Comparison of ENCODE assay signal across 21 mouse cellular contexts in the genomic region with DNA sequence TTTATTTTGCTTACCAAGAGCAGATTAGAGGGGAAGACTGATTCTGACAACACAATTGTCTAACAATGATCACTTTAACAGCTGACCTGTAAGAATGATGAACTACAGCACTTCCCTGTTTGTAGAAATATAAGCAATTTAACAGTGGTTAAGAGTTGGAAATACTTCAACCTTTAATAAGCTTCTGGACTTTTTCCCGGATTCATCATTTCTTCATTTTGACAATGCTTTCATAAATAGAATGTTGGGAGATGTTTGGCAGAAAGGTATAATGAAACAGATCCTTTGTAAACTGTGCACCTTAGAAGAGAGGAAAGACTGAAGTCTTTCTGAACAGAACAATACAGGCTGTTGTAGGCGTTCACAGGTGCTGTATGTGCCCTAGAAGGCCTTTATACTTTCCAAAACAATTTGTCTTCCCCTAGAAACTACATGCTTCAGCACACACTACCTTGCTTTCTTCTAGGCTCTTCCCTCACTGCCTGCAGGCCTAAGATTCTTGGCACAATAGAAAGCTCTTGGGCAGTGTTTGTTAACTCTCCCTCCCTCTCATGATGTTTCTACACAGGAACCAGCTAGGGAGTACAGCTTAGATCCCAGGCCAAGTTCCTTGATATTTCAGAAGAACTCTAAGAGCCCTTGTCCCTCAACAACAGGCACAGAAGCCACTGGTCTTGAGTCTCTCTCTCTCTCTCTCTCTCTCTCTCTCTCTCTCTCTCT. TPM values are rescaled to one million over a fixed set of nuclear protein-coding genes. Genes with fewer than 3 reads are reported as not detected.
A peak's percentile ranks its signal among the peaks of the same experiment; 100 is the strongest.
DNase-seq lines count a peak whose midpoint lies in the region; ATAC-seq and TF ChIP-seq lines count a peak whose summit lies in the region.
"Had no signal": no experiment of that assay in that cellular context is flagged by ENCODE, and none has a peak within 500 bp of the region (broad histone marks: within the 10 kb centered on the region; RNA-seq: fewer than 3 reads in every experiment).

No protein-coding gene starts in this region.

- H3K27ac ChIP-seq in limb, embryonic 14.5 days (replicated peaks; ENCODE audit: low read depth, low read length) = no peak overlapping the region
- H3K27ac ChIP-seq in limb, embryonic 10.5 days = no peak overlapping the region
- H3K27ac ChIP-seq: embryonic facial prominence, embryonic 13.5 days; gastrocnemius, adult 2 months; hindbrain, embryonic 13.5 days; neural tube, embryonic 13.5 days had no signal

- TF ChIP-seq POLR2A in limb, embryonic 14.5 days (IDR thresholded peaks at IDR 0.05; ENCODE audit: borderline replicate concordance, extremely low read depth, insufficient read depth, insufficient read length) = no peak

- no peak overlapping the region for H3K4me3 ChIP-seq in limb, embryonic 14.5 days (replicated peaks; ENCODE audit: low read length)
- H3K4me3 ChIP-seq in limb, embryonic 10.5 days = no peak overlapping the region
- H3K4me3 ChIP-seq: embryonic facial prominence, embryonic 13.5 days; gastrocnemius, adult 2 months; hindbrain, embryonic 13.5 days; neural tube, embryonic 13.5 days had no signal

- no peaks in the 10 kb centered on the region for H3K36me3 ChIP-seq in limb, embryonic 14.5 days (ENCODE audit: control insufficient read depth, insufficient read depth, low read length)
- H3K36me3 ChIP-seq in limb, embryonic 10.5 days = no peaks in the 10 kb centered on the region
- H3K36me3 ChIP-seq: embryonic facial prominence, embryonic 13.5 days; hindbrain, embryonic 13.5 days; neural tube, embryonic 13.5 days had no signal

- H3K27me3 ChIP-seq in limb, embryonic 14.5 days (ENCODE audit: control insufficient read depth, insufficient read depth, low read length) = no peaks in the 10 kb centered on the region
- no peaks in the 10 kb centered on the region for H3K27me3 ChIP-seq in limb, embryonic 10.5 days (ENCODE audit: low read depth, poor library complexity, severe bottlenecking)
- H3K27me3 ChIP-seq: embryonic facial prominence, embryonic 13.5 days; hindbrain, embryonic 13.5 days; neural tube, embryonic 13.5 days had no signal

- H3K9me3 ChIP-seq in limb, embryonic 14.5 days (ENCODE audit: control insufficient read depth, low read length) = no peaks in the 10 kb centered on the region
- H3K9me3 ChIP-seq in limb, embryonic 10.5 days (replicated peaks) = no peaks in the 10 kb centered on the region
- H3K9me3 ChIP-seq: embryonic facial prominence, embryonic 13.5 days; hindbrain, embryonic 13.5 days; neural tube, embryonic 13.5 days had no signal

- no peak overlapping the region for H3K4me2 ChIP-seq in limb, embryonic 14.5 days (replicated peaks; ENCODE audit: low read depth, low read length, severe bottlenecking)
- H3K4me2 ChIP-seq: embryonic facial prominence, embryonic 13.5 days; hindbrain, embryonic 13.5 days; neural tube, embryonic 13.5 days had no signal

- H3K4me1 ChIP-seq in limb, embryonic 14.5 days (ENCODE audit: control insufficient read depth, insufficient read depth, low read length) = no peaks in the 10 kb centered on the region
- no peaks in the 10 kb centered on the region for H3K4me1 ChIP-seq in limb, embryonic 10.5 days
- H3K4me1 ChIP-seq: hindbrain, embryonic 13.5 days; neural tube, embryonic 13.5 days had no signal

- no peak for ATAC-seq in limb, embryonic 14.5 days (ENCODE audit: low FRiP score, low read depth)
- ATAC-seq: CD4-positive, CD25-positive, alpha-beta regulatory T cell, adult 4 months; inflammation-experienced regulatory T-cells, adult 6 months had no signal

- WGBS in limb, embryonic 14.5 days = 69% methylated on average over 2 of the region's 2 CpGs
- WGBS in limb, embryonic 10.5 days = 85% methylated on average over 2 of the region's 2 CpGs

- peak; percentile 9 for DNase-seq in adrenal gland, postnatal 10 days
- no peak for DNase-seq in adrenal gland, postnatal 25 days
- DNase-seq in limb, embryonic 14.5 days (ENCODE audit: low spot score) = peak; percentile 45
- no peak for DNase-seq in limb, embryonic 10.5 days (ENCODE audit: low spot score)
- DNase-seq in NIH3T3 (ENCODE audit: low read depth) = peak; percentile 4
- peak; percentile 18 for DNase-seq in lung, postnatal 10 days
- no peak for DNase-seq in testis, postnatal 14 days (ENCODE audit: low spot score)
- no peak for DNase-seq in urinary bladder, postnatal 25 days (ENCODE audit: low spot score)
- DNase-seq: cerebellum, postnatal 10 days; gastrocnemius, adult 2 months; kidney, adult 2 months; kidney, postnatal 25 days; liver; midbrain, embryonic 14.5 days; right cerebral cortex, postnatal 14 days; thymus, postnatal 14 days had no signal

- no peak overlapping the region for H3K9ac ChIP-seq in limb, embryonic 14.5 days (ENCODE audit: low read depth, low read length, severe bottlenecking)
- H3K9ac ChIP-seq: embryonic facial prominence, embryonic 13.5 days; hindbrain, embryonic 13.5 days; neural tube, embryonic 13.5 days had no signal

RNA-seq across cellular contexts. Expression of gene Dph6, which starts 46.4 kb away (rescaled TPM):
- total RNA-seq in adrenal gland, postnatal 10 days (2021) = 10 to 100 TPM; 14.1 to 18.1 TPM
- 19.4 and 20.0 TPM in 2 replicates for total RNA-seq in adrenal gland, postnatal 25 days (2021)
- polyA plus RNA-seq in limb, embryonic 14.5 days (2012; rRNA removed) = 25.1 and 26.4 TPM in 2 replicates
- 21.7 and 23.4 TPM in 2 replicates for polyA plus RNA-seq in limb, embryonic 14.5 days (2014; fragmentation: Nextera tagmentation; extraction: Ambion mirVana)
- 21.9 and 23.7 TPM in 2 replicates for polyA plus RNA-seq in limb, embryonic 10.5 days (2016; fragmentation: Nextera tagmentation; extraction: Ambion mirVana)

Comparison
In these comparisons a context has a peak if more than half of its experiments do, and no peak if none do; other contexts are left out.
1. DNase-seq: peak in adrenal gland, postnatal 10 days (single experiment), limb, embryonic 14.5 days (single experiment), NIH3T3 (single experiment) and lung, postnatal 10 days (single experiment); none in adrenal gland, postnatal 25 days (single experiment), limb, embryonic 10.5 days (single experiment), testis, postnatal 14 days (single experiment) and urinary bladder, postnatal 25 days (single experiment).